Mouse (Mus musculus): Measurements from ENCODE around the gene Smarce1. TPM values are rescaled to one million over a fixed set of nuclear protein-coding genes. Genes with fewer than 3 reads are reported as not detected.
A peak's percentile ranks its signal among the peaks of the same experiment; 100 is the strongest.
"Not testable (repeated sequence)": the region's sequence is repeated elsewhere in the genome, so short reads cannot be mapped to it uniquely, and the experiment has no call there.

Smarce1 gene
- total RNA-seq (2014; fragmentation: Nextera tagmentation) = 113 and 114 TPM in 2 replicates
- total RNA-seq (2017) = 223 and 323 TPM in 2 replicates

GRCm38 (mm10) chr11:99230261-99231048, at the start of gene Smarce1:
TSS of gene Smarce1 (minus strand) at chr11:99231017.
- peak; percentile 71 for ATAC-seq (replicated peaks; ENCODE audit: low FRiP score, low TSS enrichment, poor library complexity, severe bottlenecking)

DNA sequence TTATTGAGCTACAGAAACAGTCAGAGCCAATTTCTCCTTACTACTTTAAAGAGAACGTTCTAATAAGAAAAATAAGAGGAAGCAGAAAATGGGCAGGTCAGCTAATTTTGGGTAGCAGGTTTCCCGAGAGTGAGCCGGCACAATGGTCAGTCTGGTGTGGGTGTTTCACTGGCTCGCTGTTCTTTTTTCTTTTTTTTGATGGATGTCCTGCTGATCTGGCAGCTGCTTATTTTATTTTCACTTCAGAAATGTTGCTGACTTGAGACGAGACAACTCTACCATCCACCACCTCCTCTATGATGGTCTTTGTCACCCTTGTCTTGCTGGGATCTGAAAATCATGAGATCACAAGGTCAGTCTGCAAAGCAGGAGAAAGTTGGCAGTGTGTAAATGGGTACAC, 49.2 kb upstream of the Smarce1 start:
- ATAC-seq (replicated peaks; ENCODE audit: low FRiP score, low TSS enrichment, poor library complexity, severe bottlenecking) = no peak

GRCm38 (mm10) chr11:99276786-99277185, 46.0 kb upstream of the Smarce1 start:
- no peak for ATAC-seq (replicated peaks; ENCODE audit: low FRiP score, low TSS enrichment, poor library complexity, severe bottlenecking)

GRCm38 (mm10) chr11:99275624-99276023, 44.8 kb upstream of the Smarce1 start:
- ATAC-seq (replicated peaks; ENCODE audit: low FRiP score, low TSS enrichment, poor library complexity, severe bottlenecking) = no peak

- no peak for ATAC-seq (replicated peaks; ENCODE audit: low FRiP score, low TSS enrichment, poor library complexity, severe bottlenecking)
Measured at GRCm38 (mm10) chr11:99272721-99273120, 41.9 kb upstream of the Smarce1 start.

GRCm38 (mm10) chr11:99269192-99269591, 38.4 kb upstream of the Smarce1 start:
- no peak for ATAC-seq (replicated peaks; ENCODE audit: low FRiP score, low TSS enrichment, poor library complexity, severe bottlenecking)

GRCm38 (mm10) chr11:99265796-99266195, 35.0 kb upstream of the Smarce1 start:
- ATAC-seq (replicated peaks; ENCODE audit: low FRiP score, low TSS enrichment, poor library complexity, severe bottlenecking) = no peak

GRCm38 (mm10) chr11:99265220-99265619, 34.4 kb upstream of the Smarce1 start:
- ATAC-seq (replicated peaks; ENCODE audit: low FRiP score, low TSS enrichment, poor library complexity, severe bottlenecking) = no peak

GRCm38 (mm10) chr11:99256213-99256612, 25.4 kb upstream of the Smarce1 start:
- ATAC-seq (replicated peaks; ENCODE audit: low FRiP score, low TSS enrichment, poor library complexity, severe bottlenecking) = no peak

DNA sequence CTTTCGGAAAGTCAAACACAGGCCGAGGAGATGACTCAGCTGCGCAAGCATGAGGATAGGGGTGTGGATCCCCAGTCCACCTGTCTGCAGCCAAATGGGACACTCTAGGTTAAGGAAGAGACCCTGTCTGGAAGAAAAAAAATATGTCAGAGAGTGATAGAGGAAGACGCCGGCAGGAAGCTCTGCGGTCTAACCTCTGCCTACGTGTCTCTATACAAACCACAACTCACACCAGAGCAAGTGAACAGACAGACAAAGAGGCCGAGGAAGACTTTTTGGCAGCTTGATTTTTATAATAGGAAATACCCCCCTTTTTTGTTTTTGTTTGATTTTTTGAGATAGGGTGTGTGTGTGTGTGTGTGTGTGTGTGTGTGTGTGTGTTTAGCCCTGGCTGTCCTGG, 24.5 kb upstream of the Smarce1 start:
- ATAC-seq (replicated peaks; ENCODE audit: low FRiP score, low TSS enrichment, poor library complexity, severe bottlenecking) = no peak

DNA sequence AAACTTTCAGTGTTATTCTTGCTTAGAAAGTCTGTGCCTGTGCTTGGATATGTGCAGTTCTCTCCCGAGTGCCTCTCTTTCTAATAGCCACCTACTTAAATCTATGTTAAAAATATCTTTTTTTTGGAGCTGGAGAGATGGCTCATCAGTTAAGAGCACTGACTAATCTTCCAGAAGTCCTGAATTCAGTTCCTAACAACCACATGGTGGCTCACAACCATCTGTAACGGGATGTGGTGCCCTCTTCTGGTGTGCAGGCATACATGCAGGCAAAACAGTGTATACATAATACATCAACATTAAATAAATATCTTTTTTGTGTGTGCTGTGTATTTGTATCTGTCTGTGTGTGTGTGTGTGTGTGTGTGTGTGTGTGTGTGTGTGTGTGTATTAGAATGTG, 23.1 kb upstream of the Smarce1 start:
- ATAC-seq (replicated peaks; ENCODE audit: low FRiP score, low TSS enrichment, poor library complexity, severe bottlenecking) = no peak

GRCm38 (mm10) chr11:99252671-99253070, 21.9 kb upstream of the Smarce1 start:
- ATAC-seq (replicated peaks; ENCODE audit: low FRiP score, low TSS enrichment, poor library complexity, severe bottlenecking) = no peak

- ATAC-seq (replicated peaks; ENCODE audit: low FRiP score, low TSS enrichment, poor library complexity, severe bottlenecking) = no peak
Measured at GRCm38 (mm10) chr11:99250666-99251065, 19.8 kb upstream of the Smarce1 start.

- no peak for ATAC-seq (replicated peaks; ENCODE audit: low FRiP score, low TSS enrichment, poor library complexity, severe bottlenecking)
Measured at GRCm38 (mm10) chr11:99250241-99250640, 19.4 kb upstream of the Smarce1 start.

DNA sequence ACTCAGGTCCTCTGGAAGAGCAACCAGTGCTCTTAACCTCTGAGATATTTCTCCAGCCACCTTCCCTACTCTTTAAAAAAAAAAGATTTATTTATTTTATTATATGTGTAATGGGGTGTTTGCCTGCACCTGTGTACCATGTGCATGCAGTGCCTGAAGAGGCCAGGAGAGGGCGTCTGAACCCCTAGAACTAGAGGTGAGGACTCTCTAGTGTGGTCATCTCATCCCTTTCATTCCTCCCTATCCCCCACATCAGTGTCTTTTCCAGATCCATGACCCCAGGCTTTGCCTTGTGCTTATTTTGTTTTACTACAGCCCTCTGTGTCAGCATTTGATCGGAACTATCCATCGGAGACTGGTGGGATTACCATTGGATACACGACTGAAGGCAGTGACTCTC, 18.3 kb upstream of the Smarce1 start:
- ATAC-seq (replicated peaks; ENCODE audit: low FRiP score, low TSS enrichment, poor library complexity, severe bottlenecking) = no peak

GRCm38 (mm10) chr11:99247916-99248315, 17.1 kb upstream of the Smarce1 start:
- ATAC-seq (replicated peaks; ENCODE audit: low FRiP score, low TSS enrichment, poor library complexity, severe bottlenecking) = no peak

DNA sequence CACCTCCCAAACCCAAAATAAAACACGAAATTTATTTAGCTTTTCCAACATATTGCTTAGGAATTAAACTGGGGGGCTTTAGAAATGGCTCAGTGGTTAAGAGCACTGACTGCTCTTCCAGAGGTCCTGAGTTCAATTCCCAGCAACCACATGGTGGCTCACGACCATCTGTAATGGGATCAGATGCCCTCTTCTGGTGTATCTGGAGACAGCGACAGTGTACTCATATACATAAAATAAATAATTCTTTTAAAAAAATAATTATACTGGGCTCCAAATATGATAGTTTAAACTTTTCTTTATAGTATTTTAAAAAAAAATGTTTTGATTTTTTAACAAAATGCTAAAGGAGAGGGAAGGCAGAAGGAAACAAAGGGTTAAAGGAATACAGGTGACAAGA, 13.7 kb upstream of the Smarce1 start:
- not testable (repeated sequence) for ATAC-seq (replicated peaks; ENCODE audit: low FRiP score, low TSS enrichment, poor library complexity, severe bottlenecking)

- ATAC-seq (replicated peaks; ENCODE audit: low FRiP score, low TSS enrichment, poor library complexity, severe bottlenecking) = no peak
Measured at GRCm38 (mm10) chr11:99243820-99244374, 13.1 kb upstream of the Smarce1 start, which contains the start of gene Krt222. TSS of gene Krt222 (minus strand) at chr11:99244085.

GRCm38 (mm10) chr11:99243200-99243819, 12.5 kb upstream of the Smarce1 start:
- ATAC-seq (replicated peaks; ENCODE audit: low FRiP score, low TSS enrichment, poor library complexity, severe bottlenecking) = no peak

DNA sequence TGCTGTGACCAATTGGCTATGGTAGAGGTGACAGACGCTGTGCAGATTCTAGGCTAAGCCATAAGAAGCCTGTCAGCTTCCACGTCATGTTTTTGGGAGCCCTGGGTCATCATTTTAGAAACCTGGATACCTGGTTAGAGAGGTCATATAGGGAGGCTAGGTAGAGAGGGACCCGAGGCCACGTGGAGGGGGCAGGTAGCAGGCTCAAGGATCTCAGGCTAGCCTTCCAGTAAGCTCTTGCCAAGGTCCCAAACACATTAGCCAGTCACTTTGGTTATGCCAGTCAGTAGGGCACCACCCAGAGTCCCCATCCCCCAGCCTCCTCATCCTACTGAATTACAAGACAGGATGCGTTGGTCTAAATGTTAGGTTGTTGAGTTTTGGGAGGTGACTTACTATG, 11.2 kb upstream of the Smarce1 start:
- ATAC-seq (replicated peaks; ENCODE audit: low FRiP score, low TSS enrichment, poor library complexity, severe bottlenecking) = no peak

- peak; percentile 59; the same call in 1 of the 2 replicates for ATAC-seq (replicated peaks; ENCODE audit: low FRiP score, low TSS enrichment, poor library complexity, severe bottlenecking)
Measured at GRCm38 (mm10) chr11:99238468-99238867, 7.7 kb upstream of the Smarce1 start.
